Mouse (Mus musculus): ENCODE measurements at regions not wholly inside any gene's neighbourhood (a gene's known extent, or its start where the extent isn't known, plus 50 kb on each side); places are given as distances from the start of the nearest gene placed in this dataset.

DNA sequence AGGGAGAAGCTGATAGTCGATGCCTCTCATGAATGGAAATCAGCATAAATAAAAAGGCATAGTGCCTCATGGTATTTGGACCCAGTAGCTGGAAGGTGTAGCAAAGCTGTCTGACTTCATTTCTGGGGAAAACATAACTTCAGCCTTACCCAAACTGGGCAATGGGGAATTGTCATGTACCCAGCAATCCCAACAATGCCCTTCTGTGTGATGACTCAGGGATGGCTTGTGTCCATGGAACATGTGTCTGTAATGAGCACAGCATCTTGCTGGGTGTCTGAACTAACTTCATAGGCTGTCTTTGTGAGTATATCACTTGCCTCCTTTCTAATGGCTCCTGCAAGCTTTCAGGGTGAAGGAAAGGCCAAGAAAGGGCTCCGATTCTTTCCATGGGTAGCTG, 140.3 kb downstream of the Bod1 start:
- no peak for DNase-seq (ENCODE audit: low spot score)

DNA sequence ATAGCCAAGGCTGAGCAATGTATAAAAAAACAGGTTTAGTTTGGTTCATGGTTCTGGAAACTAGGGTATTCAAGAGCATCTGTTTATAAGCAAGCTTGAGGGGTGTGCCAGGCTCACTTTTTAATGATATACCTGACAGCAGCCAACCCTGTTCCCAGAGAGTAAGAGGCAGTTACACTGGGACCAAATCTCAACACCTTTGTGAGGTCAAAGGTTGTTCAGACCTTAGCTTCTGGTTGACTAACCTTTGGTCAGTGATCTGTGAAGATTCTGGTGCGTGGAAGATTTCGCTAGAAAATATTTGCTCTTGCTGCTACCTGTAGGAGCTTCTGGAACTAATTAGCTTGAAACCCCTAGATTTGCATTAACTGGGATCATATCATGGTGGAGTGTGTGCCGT, 140.8 kb downstream of the Bod1 start:
- no peak for DNase-seq (ENCODE audit: low spot score)

- DNase-seq (ENCODE audit: low spot score) = no peak
Measured at GRCm38 (mm10) chr11:31529686-31530085, 142.0 kb downstream of the Bod1 start.

DNA sequence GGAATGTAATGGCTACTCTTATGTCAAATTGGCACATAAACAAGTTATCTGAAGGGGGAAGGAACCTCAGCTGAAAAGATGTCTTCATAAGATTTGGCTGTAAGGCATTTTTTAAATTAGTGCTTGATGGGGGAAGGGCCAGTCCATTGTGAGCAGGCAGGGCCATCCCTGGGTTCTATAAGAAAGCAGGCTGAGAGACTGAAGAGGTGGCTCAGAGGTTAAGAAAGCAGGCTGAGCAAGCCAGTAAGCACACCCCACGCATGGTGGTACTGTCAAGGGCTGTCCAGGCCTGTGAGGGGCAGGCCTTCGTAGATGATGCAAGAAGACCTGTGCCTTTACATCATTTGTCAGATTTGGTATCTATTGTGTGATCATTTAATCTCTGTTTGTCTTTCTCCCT, 147.0 kb downstream of the Bod1 start:
- DNase-seq (ENCODE audit: low spot score) = no peak

DNA sequence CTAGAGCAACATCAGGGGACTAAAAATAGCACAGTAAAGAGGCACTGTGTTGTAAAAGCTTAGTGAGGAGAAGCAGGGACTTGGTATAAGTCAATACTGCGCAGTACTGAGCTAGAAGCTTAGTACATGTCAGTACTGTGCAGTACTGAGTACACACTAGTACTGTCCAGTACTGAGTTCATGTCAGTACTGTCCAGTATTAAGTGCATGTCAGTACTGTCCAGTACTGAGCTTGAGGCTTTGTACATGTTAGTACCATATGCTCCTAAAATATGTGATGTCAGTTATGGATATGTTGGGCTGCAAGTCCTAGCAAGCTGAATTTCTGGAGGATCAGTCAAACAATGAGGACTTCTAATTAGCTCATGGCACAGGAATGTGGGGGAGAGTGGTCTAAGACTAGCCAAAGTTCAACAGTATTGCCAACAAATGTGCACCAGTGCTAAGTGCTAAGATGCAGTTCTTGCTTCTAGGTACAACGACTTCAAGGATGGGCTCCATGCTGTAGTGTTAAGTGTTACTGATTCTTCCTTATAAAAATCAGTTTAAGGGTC, 147.5 kb downstream of the Bod1 start:
- DNase-seq (ENCODE audit: low spot score) = peak; percentile 13

DNA sequence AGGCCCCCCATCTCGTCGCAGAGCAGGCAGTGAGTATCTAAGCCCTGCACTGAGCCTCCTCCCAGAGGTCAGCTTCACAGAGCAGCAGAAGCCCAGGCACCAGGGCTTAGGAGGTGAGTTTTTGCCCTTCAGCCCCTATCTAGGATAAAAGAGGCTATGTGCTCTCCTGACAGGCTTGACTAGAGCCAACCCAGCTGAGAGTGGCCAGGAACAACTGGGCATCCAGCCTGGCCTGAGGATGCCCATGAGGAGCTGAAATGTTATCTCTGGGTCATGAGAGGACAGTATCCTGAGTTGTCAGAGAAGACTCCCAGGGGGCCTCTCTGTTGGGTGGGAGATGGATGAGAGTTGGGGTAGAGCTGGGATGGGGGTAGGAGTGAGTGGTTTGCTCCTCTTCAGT, 149.6 kb downstream of the Bod1 start:
- DNase-seq (ENCODE audit: low spot score) = no peak

GRCm38 (mm10) chr11:31520909-31521308, 150.8 kb downstream of the Bod1 start:
- DNase-seq (ENCODE audit: low spot score) = no peak

- no peak for DNase-seq (ENCODE audit: low spot score)
Measured at GRCm38 (mm10) chr11:31503239-31503916, 133.5 kb upstream of the Stc2 start.

DNA sequence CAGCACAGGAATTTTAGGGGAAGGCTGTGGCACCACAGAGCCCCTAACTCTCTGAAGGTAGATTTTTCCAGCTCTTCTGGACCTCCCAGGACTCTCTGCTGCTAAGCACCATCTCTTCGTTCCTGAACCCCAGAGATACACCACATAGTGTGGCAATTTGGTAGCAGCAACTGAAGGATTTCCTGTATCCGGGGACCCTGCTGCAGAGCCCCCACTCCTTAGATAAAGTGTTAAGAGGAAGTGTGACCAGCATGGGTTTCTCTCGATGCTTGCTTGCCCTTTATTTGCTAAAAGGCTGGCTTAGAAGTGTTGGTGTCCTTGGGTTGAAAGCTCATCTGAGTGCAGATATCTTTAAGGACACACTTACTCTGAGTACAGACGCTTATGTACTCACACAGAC, 115.6 kb upstream of the Stc2 start:
- DNase-seq (ENCODE audit: low spot score) = no peak

GRCm38 (mm10) chr11:31481057-31481340, 111.1 kb upstream of the Stc2 start:
- DNase-seq (ENCODE audit: low spot score) = no peak

DNA sequence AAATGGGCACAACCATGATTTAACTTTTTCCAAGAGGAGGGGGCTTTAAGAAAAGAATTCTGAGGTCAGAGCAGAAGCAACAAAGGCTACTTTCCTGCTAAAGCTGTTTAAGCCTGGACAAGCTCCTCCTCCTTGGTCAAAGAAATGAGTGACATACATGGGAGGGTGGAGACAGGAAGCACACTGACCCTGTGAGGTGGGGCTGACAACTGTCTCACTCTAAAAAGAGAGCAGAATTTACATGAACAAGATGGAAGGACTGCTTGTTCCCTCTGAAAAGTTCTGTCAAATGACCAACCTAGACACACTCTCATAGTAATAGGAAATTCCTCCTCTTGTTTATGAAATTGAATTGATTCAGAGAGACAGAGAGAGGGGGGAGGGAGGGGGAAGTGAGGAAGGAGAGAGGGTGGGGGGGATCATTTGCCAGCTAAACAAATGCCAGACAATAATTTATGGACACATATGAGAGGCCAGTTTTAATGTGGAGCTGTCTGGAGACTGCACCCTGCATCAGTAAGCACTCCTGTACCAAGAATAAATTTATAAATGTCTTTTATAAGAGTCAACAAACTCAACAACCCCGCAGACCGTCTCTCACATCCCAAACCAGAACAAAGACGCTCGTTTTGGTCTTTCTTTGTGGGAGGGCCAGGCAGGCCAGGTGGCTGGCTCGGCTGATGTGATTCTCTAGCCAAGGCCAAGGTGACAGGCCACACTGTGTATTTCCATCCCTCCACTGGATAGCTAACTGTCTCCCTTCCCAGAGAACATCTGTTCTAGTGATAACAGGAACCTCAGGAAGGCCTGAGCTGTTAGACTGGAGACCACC, 110.6 kb upstream of the Stc2 start:
- no peak for DNase-seq (ENCODE audit: low spot score)

- DNase-seq (ENCODE audit: low spot score) = no peak
Measured at GRCm38 (mm10) chr11:31477763-31478162, 107.9 kb upstream of the Stc2 start.

DNA sequence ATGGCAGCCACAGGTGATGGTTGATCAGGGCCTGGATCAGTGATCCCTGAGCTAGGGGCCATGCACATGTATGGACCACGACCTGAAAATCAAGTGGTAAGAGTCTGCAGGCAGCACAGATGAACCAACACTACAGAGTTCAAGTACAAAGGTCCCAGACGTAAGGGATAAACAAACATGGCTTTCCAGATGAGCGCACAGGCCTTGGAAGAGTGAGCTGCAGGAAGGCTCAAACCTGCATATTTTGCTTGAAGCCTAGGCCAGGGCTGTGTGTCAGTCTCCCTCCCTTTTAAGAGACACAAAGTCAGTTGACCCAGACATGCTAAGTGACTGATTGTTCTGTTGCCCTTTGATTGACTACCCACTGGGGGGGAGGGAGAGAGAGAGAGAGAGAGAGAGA, 107.2 kb upstream of the Stc2 start:
- no peak for DNase-seq (ENCODE audit: low spot score)

GRCm38 (mm10) chr11:31473017-31473416, 103.1 kb upstream of the Stc2 start:
- DNase-seq (ENCODE audit: low spot score) = no peak

- no peak for DNase-seq (ENCODE audit: low spot score)
Measured at GRCm38 (mm10) chr11:31470681-31471414, 101.0 kb upstream of the Stc2 start.

DNA sequence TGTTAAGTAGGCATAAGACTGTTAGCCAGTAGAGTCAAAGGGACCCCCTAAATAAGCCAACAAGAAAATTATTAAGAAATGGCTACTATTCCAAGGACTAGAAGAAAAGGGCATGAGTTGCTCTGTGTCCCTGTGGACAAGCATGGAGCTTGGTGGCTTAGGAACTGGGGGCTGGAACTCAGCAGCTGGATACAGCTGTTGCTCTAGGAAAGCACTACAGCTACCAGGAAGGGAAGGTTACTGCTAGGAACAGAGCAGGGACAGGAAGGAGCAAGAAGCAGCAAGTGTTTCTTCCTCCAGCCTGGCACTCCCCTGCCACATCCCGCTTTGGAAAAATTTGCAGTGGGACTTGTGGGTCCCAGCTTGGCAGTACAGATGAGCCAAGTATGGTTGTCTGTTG, 95.0 kb upstream of the Stc2 start:
- no peak for DNase-seq (ENCODE audit: low spot score)

DNA sequence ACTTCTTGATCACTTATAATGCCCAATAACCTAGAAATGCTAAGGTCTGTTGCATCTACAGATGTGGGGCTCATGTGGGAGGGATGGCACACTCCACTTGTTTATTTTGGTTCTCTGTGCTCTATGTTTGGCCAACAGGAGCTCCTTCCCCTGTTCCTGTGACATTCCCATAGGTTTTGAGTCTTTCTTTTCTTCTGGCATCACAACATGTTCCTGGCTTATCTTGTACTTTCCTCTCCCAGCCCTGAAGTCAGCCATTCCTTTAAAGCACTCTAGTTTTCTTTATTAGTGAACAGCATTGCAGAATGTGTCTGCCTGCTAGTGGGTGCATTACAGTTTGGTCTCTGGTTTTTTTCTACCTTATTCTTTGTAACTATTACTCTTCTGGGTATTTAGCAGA, 92.6 kb upstream of the Stc2 start:
- no peak for DNase-seq (ENCODE audit: low spot score)

- DNase-seq (ENCODE audit: low spot score) = no peak
Measured at GRCm38 (mm10) chr11:31461824-31462223, 92.0 kb upstream of the Stc2 start.

- DNase-seq (ENCODE audit: low spot score) = no peak
Measured at GRCm38 (mm10) chr11:31461348-31461747, 91.5 kb upstream of the Stc2 start.

- DNase-seq (ENCODE audit: low spot score) = no peak
Measured at GRCm38 (mm10) chr11:31427374-31427773, 57.5 kb upstream of the Stc2 start.
